In genomic region chr9:104098256-104098655, GRCm38 (mm10) we compare ENCODE assay signal across 33 mouse cellular contexts. TPM values are rescaled to one million over a fixed set of nuclear protein-coding genes. Genes with fewer than 3 reads are reported as not detected.
A peak's percentile ranks its signal among the peaks of the same experiment; 100 is the strongest.
DNase-seq lines count a peak whose midpoint lies in the region; ATAC-seq and TF ChIP-seq lines count a peak whose summit lies in the region.
"Had no signal": no experiment of that assay in that cellular context is flagged by ENCODE, and none has a peak within 500 bp of the region (broad histone marks: within the 10 kb centered on the region; RNA-seq: fewer than 3 reads in every experiment).

No protein-coding gene starts in this region.

- TF ChIP-seq EP300 in MEL (IDR thresholded peaks at IDR 0.05; ENCODE audit: low read depth in 1 of 2, low read length in 2 of 2): no peak
- TF ChIP-seq EP300 in lung, postnatal 0 days (IDR thresholded peaks at IDR 0.05): peak; percentile 93

- no peak overlapping the region for H3K4me3 ChIP-seq in MEL (ENCODE audit: control insufficient read depth in 1 of 2, insufficient read depth in 1 of 2, low read depth in 2 of 2, low read length in 2 of 2)
- no peak overlapping the region for H3K4me3 ChIP-seq in lung, postnatal 0 days (ENCODE audit: low read depth, low read length)
- H3K4me3 ChIP-seq in midbrain, embryonic 15.5 days: no peak overlapping the region
- H3K4me3 ChIP-seq: embryonic facial prominence, embryonic 12.5 days; kidney, embryonic 15.5 days; left cerebral cortex, adult 2 months; limb, embryonic 15.5 days; midbrain, embryonic 13.5 days; neural tube, embryonic 12.5 days had no signal

- ATAC-seq in lung, postnatal 0 days: peak; percentile 80
- ATAC-seq in megakaryocyte, adult 5-6 weeks (ENCODE audit: poor library complexity, severe bottlenecking): peak; percentile 33; the same call in 1 of the 2 replicates
- ATAC-seq in midbrain, embryonic 15.5 days (replicated peaks): no peak
- ATAC-seq: intestine, postnatal 0 days; midbrain, embryonic 13.5 days; Patski had no signal

- TF ChIP-seq CTCF in MEL (IDR thresholded peaks at IDR 0.05 in 2 of 3, conservative IDR thresholded peaks at IDR 0.05 in 1 of 3; ENCODE audit: control insufficient read depth in 1 of 3, insufficient read depth in 1 of 3, low read depth in 2 of 3, low read length in 3 of 3, poor library complexity in 1 of 3, severe bottlenecking in 1 of 3): no peak
- TF ChIP-seq CTCF in lung, postnatal 0 days (IDR thresholded peaks at IDR 0.05): no peak

- H3K9ac ChIP-seq in MEL (ENCODE audit: control insufficient read depth, low read depth, low read length, poor library complexity, severe bottlenecking): no peak overlapping the region
- H3K9ac ChIP-seq in lung, postnatal 0 days (replicated peaks; ENCODE audit: low read depth): no peak overlapping the region
- H3K9ac ChIP-seq in midbrain, embryonic 15.5 days: no peak overlapping the region
- H3K9ac ChIP-seq: embryonic facial prominence, embryonic 12.5 days; kidney, embryonic 15.5 days; limb, embryonic 15.5 days; liver, embryonic 14.5 days; midbrain, embryonic 13.5 days; neural tube, embryonic 12.5 days had no signal

- H3K4me1 ChIP-seq in MEL (ENCODE audit: control insufficient read depth in 1 of 2, insufficient read depth in 2 of 2, low read length in 2 of 2): no peaks in the 10 kb centered on the region
- no peaks in the 10 kb centered on the region for H3K4me1 ChIP-seq in lung, postnatal 0 days (ENCODE audit: insufficient read depth, low read depth, low read length)
- no peaks in the 10 kb centered on the region for H3K4me1 ChIP-seq in midbrain, embryonic 15.5 days
- H3K4me1 ChIP-seq: embryonic facial prominence, embryonic 12.5 days; midbrain, embryonic 13.5 days; neural tube, embryonic 12.5 days had no signal

- no peak overlapping the region for H3K4me2 ChIP-seq in lung, postnatal 0 days (replicated peaks; ENCODE audit: low read depth, low read length)
- H3K4me2 ChIP-seq in midbrain, embryonic 15.5 days: no peak overlapping the region
- H3K4me2 ChIP-seq: embryonic facial prominence, embryonic 12.5 days; heart, embryonic 11.5 days; kidney, embryonic 15.5 days; limb, embryonic 15.5 days; midbrain, embryonic 13.5 days; neural tube, embryonic 12.5 days had no signal

- no peaks in the 10 kb centered on the region for H3K27me3 ChIP-seq in MEL (ENCODE audit: control insufficient read depth in 1 of 2, insufficient read depth in 2 of 2, low read length in 2 of 2)
- no peaks in the 10 kb centered on the region for H3K27me3 ChIP-seq in lung, postnatal 0 days (replicated peaks; ENCODE audit: insufficient read depth, low read length)
- no peaks in the 10 kb centered on the region for H3K27me3 ChIP-seq in midbrain, embryonic 15.5 days (replicated peaks)
- H3K27me3 ChIP-seq: embryonic facial prominence, embryonic 12.5 days; kidney, embryonic 15.5 days; limb, embryonic 15.5 days; midbrain, embryonic 13.5 days; neural tube, embryonic 12.5 days; Patski had no signal

- no peak for TF ChIP-seq POLR2A in MEL (IDR thresholded peaks at IDR 0.05; ENCODE audit: control insufficient read depth in 1 of 2, insufficient read depth in 1 of 2, low read depth in 1 of 2, low read length in 2 of 2, poor library complexity in 1 of 2)

- DNase-seq in A20 (ENCODE audit: low read depth, low spot score): peak; percentile 79
- peak; percentile 38 for DNase-seq in MEL (ENCODE audit: low read depth, low spot score)
- DNase-seq in lung, postnatal 0 days (ENCODE audit: low spot score): peak; percentile 52
- no peak for DNase-seq in testis, postnatal 10 days (ENCODE audit: low spot score)
- DNase-seq in heart, adult 11 months: no peak
- DNase-seq: adrenal gland, adult 8-10 months; cerebellum, adult 18-20 months; cerebellum, postnatal 14 days; left cerebral cortex, postnatal 4 days; retina, postnatal 1 day; right cerebral cortex, postnatal 25 days; spleen, adult 18-20 months had no signal

- no peaks in the 10 kb centered on the region for H3K79me2 ChIP-seq in MEL (ENCODE audit: control insufficient read depth, insufficient read depth, low read length, poor library complexity)

- 43% methylated on average over 5 of the region's 5 CpGs for WGBS in lung, postnatal 0 days
- WGBS in midbrain, embryonic 15.5 days: 79% methylated on average over 5 of the region's 5 CpGs

- no peaks in the 10 kb centered on the region for H3K36me3 ChIP-seq in MEL (ENCODE audit: control insufficient read depth in 1 of 2, insufficient read depth in 2 of 2, low read length in 2 of 2)
- no peaks in the 10 kb centered on the region for H3K36me3 ChIP-seq in lung, postnatal 0 days (ENCODE audit: insufficient read depth, low read length)
- H3K36me3 ChIP-seq in midbrain, embryonic 15.5 days (replicated peaks): no peaks in the 10 kb centered on the region
- H3K36me3 ChIP-seq: embryonic facial prominence, embryonic 12.5 days; limb, embryonic 15.5 days; neural tube, embryonic 12.5 days had no signal

- no peaks in the 10 kb centered on the region for H3K9me3 ChIP-seq in MEL (replicated peaks; ENCODE audit: insufficient read depth, low read length)
- H3K9me3 ChIP-seq in lung, postnatal 0 days (ENCODE audit: low read length): no peaks in the 10 kb centered on the region
- no peaks in the 10 kb centered on the region for H3K9me3 ChIP-seq in midbrain, embryonic 15.5 days
- H3K9me3 ChIP-seq: embryonic facial prominence, embryonic 12.5 days; kidney, embryonic 15.5 days; limb, embryonic 15.5 days; midbrain, embryonic 13.5 days; neural tube, embryonic 12.5 days had no signal

- H3K27ac ChIP-seq in MEL (ENCODE audit: control insufficient read depth, low read depth, low read length): no peak overlapping the region
- H3K27ac ChIP-seq in lung, postnatal 0 days (ENCODE audit: low read length): no peak overlapping the region
- no peak overlapping the region for H3K27ac ChIP-seq in midbrain, embryonic 15.5 days
- H3K27ac ChIP-seq: embryonic facial prominence, embryonic 12.5 days; kidney, embryonic 15.5 days; left cerebral cortex, adult 2 months; limb, embryonic 15.5 days; liver, embryonic 14.5 days; midbrain, embryonic 13.5 days; neural tube, embryonic 12.5 days; stomach, postnatal 0 days had no signal

- TF ChIP-seq RAD21 in MEL (IDR thresholded peaks at IDR 0.05; ENCODE audit: low read depth, low read length): no peak

TF ChIP-seq in MEL, 35 proteins besides CTCF, POLR2A, EP300 and RAD21:
- no peak for TF ChIP-seq ZC3H11A (IDR thresholded peaks at IDR 0.05; ENCODE audit: low read depth, low read length)
TF ChIP-seq in MEL: peak in this region for 0.

RNA-seq across cellular contexts. Expression of gene Ackr4, which starts 28.5 kb away (rescaled TPM):
- total RNA-seq in MEL (2012; rRNA removed): 0.13 and 0.27 TPM in 2 replicates
- polyA plus RNA-seq in MEL (2012; ENCODE audit: insufficient read depth in 1 of 2, insufficient read length in 2 of 2, low read depth in 1 of 2, low replicate concordance in 2 of 2, missing spikeins in 1 of 2): under 1 TPM in 1 of 2 experiments, not detected in 1; 0.10 TPM
- polyA plus RNA-seq in lung, postnatal 0 days (2015; fragmentation: Nextera tagmentation; extraction: Ambion mirVana): 1.8 and 1.9 TPM in 2 replicates
- 0.11 TPM in 1 of 2 replicates, not detected in the other for total RNA-seq in megakaryocyte, adult 5-6 weeks (2015)
- total RNA-seq in megakaryocyte, adult 5-6 weeks (2017): 0.11 and 0.69 TPM in 2 replicates
- 0.80 and 1.1 TPM in 2 replicates for polyA plus RNA-seq in midbrain, embryonic 15.5 days (2015; fragmentation: Nextera tagmentation; extraction: Ambion mirVana)

RNA-seq across cellular contexts. Expression of gene Acad11, which starts 35.1 kb away (rescaled TPM):
- 14.3 and 16.0 TPM in 2 replicates for total RNA-seq in MEL (2012; rRNA removed)
- polyA plus RNA-seq in MEL (2012; ENCODE audit: insufficient read depth in 1 of 2, insufficient read length in 2 of 2, low read depth in 1 of 2, low replicate concordance in 2 of 2, missing spikeins in 1 of 2): 10 to 100 TPM in 1 of 2 experiments, not detected in 1; 14.2 TPM
- 9.1 and 11.2 TPM in 2 replicates for polyA plus RNA-seq in lung, postnatal 0 days (2015; fragmentation: Nextera tagmentation; extraction: Ambion mirVana)
- total RNA-seq in megakaryocyte, adult 5-6 weeks (2015): 13.2 and 15.0 TPM in 2 replicates
- total RNA-seq in megakaryocyte, adult 5-6 weeks (2017): 9.4 and 13.1 TPM in 2 replicates
- 6.8 and 7.3 TPM in 2 replicates for polyA plus RNA-seq in midbrain, embryonic 15.5 days (2015; fragmentation: Nextera tagmentation; extraction: Ambion mirVana)

RNA-seq across cellular contexts. Expression of gene Uba5, which starts 35.3 kb away (rescaled TPM):
- total RNA-seq in MEL (2012; rRNA removed): 24.2 and 30.8 TPM in 2 replicates
- polyA plus RNA-seq in MEL (2012; ENCODE audit: insufficient read depth in 1 of 2, insufficient read length in 2 of 2, low read depth in 1 of 2, low replicate concordance in 2 of 2, missing spikeins in 1 of 2): 10 to 100 TPM in 1 of 2 experiments, not detected in 1; 35.5 TPM
- 36.8 and 42.1 TPM in 2 replicates for polyA plus RNA-seq in lung, postnatal 0 days (2015; fragmentation: Nextera tagmentation; extraction: Ambion mirVana)
- total RNA-seq in megakaryocyte, adult 5-6 weeks (2015): 31.1 and 32.5 TPM in 2 replicates
- total RNA-seq in megakaryocyte, adult 5-6 weeks (2017): 28.3 and 28.9 TPM in 2 replicates
- polyA plus RNA-seq in midbrain, embryonic 15.5 days (2015; fragmentation: Nextera tagmentation; extraction: Ambion mirVana): 69.6 TPM in 2 replicates

RNA-seq across cellular contexts. Expression of gene Gm28305, which starts 57.8 kb away (rescaled TPM):
- not detected in 2 replicates for total RNA-seq in MEL (2012; rRNA removed)
- polyA plus RNA-seq in MEL (2012; ENCODE audit: insufficient read depth in 1 of 2, insufficient read length in 2 of 2, low read depth in 1 of 2, low replicate concordance in 2 of 2, missing spikeins in 1 of 2): not detected
- not detected in 2 replicates for polyA plus RNA-seq in lung, postnatal 0 days (2015; fragmentation: Nextera tagmentation; extraction: Ambion mirVana)
- total RNA-seq in megakaryocyte, adult 5-6 weeks (2015): not detected in 2 replicates
- total RNA-seq in megakaryocyte, adult 5-6 weeks (2017): not detected in 2 replicates
- polyA plus RNA-seq in midbrain, embryonic 15.5 days (2015; fragmentation: Nextera tagmentation; extraction: Ambion mirVana): not detected in 2 replicates
- total RNA-seq: adrenal gland, adult 8-10 months; ES-E14; layer of hippocampus, postnatal 10 days; left cerebral cortex, adult 2 months; left cerebral cortex, postnatal 4 days had no signal
- polyA plus RNA-seq: embryonic facial prominence, embryonic 12.5 days; forebrain, embryonic 11.5 days; gonadal fat pad, adult 2 months; heart, embryonic 11.5 days; heart, postnatal 0 days; hindbrain, embryonic 11.5 days; intestine, postnatal 0 days; kidney, embryonic 15.5 days; large intestine, adult 2 months; limb, embryonic 15.5 days; liver, embryonic 14.5 days; midbrain, embryonic 13.5 days; neural tube, embryonic 12.5 days; Patski; stomach, postnatal 0 days; thymus, postnatal 0 days had no signal

Comparison
In these comparisons a context has a peak if more than half of its experiments do, and no peak if none do; other contexts are left out.
1. DNase-seq: peak in A20 (single experiment), MEL (single experiment) and lung, postnatal 0 days (single experiment); none in testis, postnatal 10 days (single experiment) and heart, adult 11 months (single experiment).